Mouse (Mus musculus): ENCODE measurements around the gene Ppp1r36. TPM values are rescaled to one million over a fixed set of nuclear protein-coding genes. Genes with fewer than 3 reads are reported as not detected.
A peak's percentile ranks its signal among the peaks of the same experiment; 100 is the strongest.
"Not testable (repeated sequence)": the region's sequence is repeated elsewhere in the genome, so short reads cannot be mapped to it uniquely, and the experiment has no call there.

Ppp1r36 gene
- polyA plus RNA-seq, 1 experiment: not detected

DNA sequence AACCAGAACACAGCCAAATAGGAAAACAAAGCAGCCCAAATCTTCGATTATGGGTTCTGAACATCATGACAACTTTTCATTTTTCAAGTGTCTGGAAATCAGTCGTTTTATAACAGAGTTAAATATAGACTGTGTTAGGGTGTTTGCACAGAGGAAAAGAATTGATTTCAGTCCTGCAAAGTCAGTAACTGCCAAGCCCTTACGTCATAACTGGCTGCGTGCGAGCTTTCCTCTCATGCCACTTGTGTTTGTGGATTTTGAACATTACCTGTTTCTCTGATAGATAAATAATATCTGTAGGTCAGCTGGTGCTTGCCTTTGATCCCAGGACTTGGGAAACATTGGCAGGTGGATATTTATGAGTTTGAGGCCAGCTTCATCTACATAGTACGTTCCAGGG is 14.1 kb downstream of the Ppp1r36 start:
- Histone ChIP-seq H3K4me3 (replicated peaks) (no peak overlapping the region), H3K36me3 (ENCODE audit: control insufficient read depth) (no peaks in the 10 kb centered on the region), H3K9me3 (ENCODE audit: control insufficient read depth, low read length) (no peaks in the 10 kb centered on the region), H3K27me3 (ENCODE audit: control insufficient read depth) (peaks cover 41% of the 10 kb centered on the region), H3K4me1 (ENCODE audit: control insufficient read depth) (no peaks in the 10 kb centered on the region)
- TF ChIP-seq GATA1 (IDR thresholded peaks at IDR 0.05; ENCODE audit: low read length): no peak
- TF ChIP-seq TAL1 (IDR thresholded peaks at IDR 0.05; ENCODE audit: low read length): no peak

DNA sequence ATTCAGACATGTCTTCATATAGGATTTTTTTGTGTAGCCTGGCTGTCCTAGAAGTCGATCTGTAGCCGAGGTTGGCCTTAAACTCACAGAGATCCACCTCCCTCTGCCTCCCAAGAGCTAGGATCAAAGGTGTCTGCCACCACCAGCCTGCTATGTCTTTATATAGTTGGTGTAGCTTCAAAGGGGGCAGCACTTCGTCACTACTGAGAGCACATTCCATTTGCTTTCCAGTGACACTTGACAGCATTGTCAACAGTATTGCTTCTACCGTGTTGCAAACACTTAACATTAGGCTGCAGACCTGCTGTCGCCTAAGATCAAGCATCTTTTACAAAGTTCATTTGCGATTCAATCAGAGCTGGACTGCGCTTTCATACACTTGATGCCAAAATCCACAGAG is 16.8 kb downstream of the Ppp1r36 start:
- no peaks in the 10 kb centered on the region for H3K36me3 ChIP-seq (ENCODE audit: control insufficient read depth)
- H3K27me3 ChIP-seq (ENCODE audit: control insufficient read depth): peaks cover 36% of the 10 kb centered on the region
- TF ChIP-seq GATA1 (IDR thresholded peaks at IDR 0.05; ENCODE audit: low read length) (no peak), TAL1 (IDR thresholded peaks at IDR 0.05; ENCODE audit: low read length) (no peak)
- H3K4me3 ChIP-seq (replicated peaks): no peak overlapping the region
- no peaks in the 10 kb centered on the region for H3K4me1 ChIP-seq (ENCODE audit: control insufficient read depth)
- no peaks in the 10 kb centered on the region for H3K9me3 ChIP-seq (ENCODE audit: control insufficient read depth, low read length)

DNA sequence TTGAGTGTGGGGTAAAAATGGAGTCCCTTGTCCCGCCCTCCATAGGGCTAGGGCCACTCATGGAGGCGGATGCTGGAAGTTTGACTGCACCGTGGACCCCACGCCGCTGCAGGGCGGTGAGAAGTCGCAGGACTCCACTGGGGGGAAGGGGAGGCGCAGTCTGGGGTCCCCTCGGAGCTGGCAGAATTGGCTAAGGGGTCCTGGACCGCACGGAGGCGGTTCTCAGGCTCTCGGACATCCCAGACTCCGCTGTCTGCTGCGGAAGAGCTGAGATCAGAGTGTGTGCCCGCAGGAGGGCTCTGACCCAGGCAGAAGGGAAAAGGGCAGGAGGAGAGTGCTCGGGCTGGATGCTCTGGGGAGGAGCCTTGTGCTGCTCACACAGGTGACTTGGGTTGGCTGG is 17.7 kb downstream of the Ppp1r36 start:
- Histone ChIP-seq H3K27me3 (ENCODE audit: control insufficient read depth) (peaks cover 36% of the 10 kb centered on the region), H3K9me3 (ENCODE audit: control insufficient read depth, low read length) (no peaks in the 10 kb centered on the region), H3K36me3 (ENCODE audit: control insufficient read depth) (no peaks in the 10 kb centered on the region), H3K4me1 (ENCODE audit: control insufficient read depth) (no peaks in the 10 kb centered on the region), H3K4me3 (replicated peaks) (no peak overlapping the region)
- TF ChIP-seq GATA1 (IDR thresholded peaks at IDR 0.05; ENCODE audit: low read length) (no peak), TAL1 (IDR thresholded peaks at IDR 0.05; ENCODE audit: low read length) (no peak)

DNA sequence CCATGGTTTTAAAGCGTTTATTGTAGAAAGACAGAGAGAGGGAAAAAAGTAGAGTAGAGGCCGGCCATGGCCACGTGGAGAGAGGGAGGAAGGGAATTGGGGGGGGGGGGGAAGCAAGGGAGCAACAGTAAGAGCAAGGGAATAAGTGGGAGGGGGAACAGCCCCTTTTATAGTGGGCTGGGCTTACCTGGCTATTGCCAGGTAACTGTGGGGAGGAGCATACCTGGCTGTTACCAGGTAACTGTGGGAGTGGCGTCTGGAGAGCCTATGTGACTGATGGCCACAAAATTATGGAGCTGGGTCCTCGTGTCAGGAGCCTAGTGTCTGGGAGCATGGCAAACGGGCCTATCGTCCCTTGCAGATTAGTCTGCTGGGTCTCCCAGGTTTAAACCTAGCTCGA is 18.2 kb downstream of the Ppp1r36 start:
- Histone ChIP-seq H3K4me1 (ENCODE audit: control insufficient read depth) (no peaks in the 10 kb centered on the region), H3K9me3 (ENCODE audit: control insufficient read depth, low read length) (no peaks in the 10 kb centered on the region), H3K27me3 (ENCODE audit: control insufficient read depth) (peaks cover 36% of the 10 kb centered on the region), H3K4me3 (replicated peaks) (no peak overlapping the region), H3K36me3 (ENCODE audit: control insufficient read depth) (no peaks in the 10 kb centered on the region)
- TF ChIP-seq GATA1 (IDR thresholded peaks at IDR 0.05; ENCODE audit: low read length): no peak
- no peak for TF ChIP-seq TAL1 (IDR thresholded peaks at IDR 0.05; ENCODE audit: low read length)

DNA sequence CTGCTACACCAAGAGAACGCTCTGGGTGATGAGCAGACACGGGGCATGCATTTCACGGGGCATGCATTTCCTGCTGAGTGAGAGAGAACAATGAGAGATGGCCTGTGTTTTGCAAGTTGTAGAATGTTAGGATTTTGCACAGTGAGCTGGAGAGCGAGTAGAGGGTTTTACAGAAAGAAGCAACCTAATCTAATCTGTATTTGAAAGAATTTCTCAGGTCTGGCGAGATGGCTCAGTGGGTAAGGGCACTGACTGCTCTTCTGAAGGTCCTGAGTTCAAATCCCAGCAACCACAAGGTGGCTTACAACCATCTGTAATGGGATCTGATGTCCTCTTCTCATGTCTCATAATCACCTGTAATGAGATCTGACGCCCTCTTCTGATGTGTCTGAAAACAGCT is 26.1 kb downstream of the Ppp1r36 start:
- H3K36me3 ChIP-seq (ENCODE audit: control insufficient read depth); H3K4me3 ChIP-seq (replicated peaks); H3K27me3 ChIP-seq (ENCODE audit: control insufficient read depth); H3K4me1 ChIP-seq (ENCODE audit: control insufficient read depth); H3K9me3 ChIP-seq (ENCODE audit: control insufficient read depth, low read length): not testable (repeated sequence)

DNA sequence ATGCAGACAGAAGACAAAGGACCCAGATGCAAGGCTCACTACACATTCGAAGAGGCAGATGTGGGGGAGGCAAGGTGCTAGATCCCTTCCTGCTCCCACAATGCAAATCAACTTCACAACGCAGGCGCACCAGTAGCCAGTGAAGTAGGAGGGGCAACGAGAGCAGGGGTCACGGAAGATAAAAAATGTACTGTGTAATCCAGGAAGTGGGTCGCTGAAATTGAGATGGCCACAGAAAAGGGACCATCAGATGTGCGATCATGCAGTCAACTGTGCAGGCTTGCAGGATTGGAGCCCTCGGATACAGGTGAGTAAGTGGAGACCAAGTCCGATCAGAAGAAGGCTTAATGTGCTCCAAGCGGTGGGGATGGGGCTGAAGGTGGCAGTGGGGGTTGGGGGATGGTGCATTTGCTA is 27.0 kb downstream of the Ppp1r36 start:
- Histone ChIP-seq H3K9me3 (ENCODE audit: control insufficient read depth, low read length) (no peaks in the 10 kb centered on the region), H3K4me3 (replicated peaks) (peak overlapping the region; percentile 46), H3K4me1 (ENCODE audit: control insufficient read depth) (no peaks in the 10 kb centered on the region), H3K27me3 (ENCODE audit: control insufficient read depth) (no peaks in the 10 kb centered on the region), H3K36me3 (ENCODE audit: control insufficient read depth) (no peaks in the 10 kb centered on the region)
- TF ChIP-seq TAL1 (IDR thresholded peaks at IDR 0.05; ENCODE audit: low read length) (no peak), GATA1 (IDR thresholded peaks at IDR 0.05; ENCODE audit: low read length) (no peak)

DNA sequence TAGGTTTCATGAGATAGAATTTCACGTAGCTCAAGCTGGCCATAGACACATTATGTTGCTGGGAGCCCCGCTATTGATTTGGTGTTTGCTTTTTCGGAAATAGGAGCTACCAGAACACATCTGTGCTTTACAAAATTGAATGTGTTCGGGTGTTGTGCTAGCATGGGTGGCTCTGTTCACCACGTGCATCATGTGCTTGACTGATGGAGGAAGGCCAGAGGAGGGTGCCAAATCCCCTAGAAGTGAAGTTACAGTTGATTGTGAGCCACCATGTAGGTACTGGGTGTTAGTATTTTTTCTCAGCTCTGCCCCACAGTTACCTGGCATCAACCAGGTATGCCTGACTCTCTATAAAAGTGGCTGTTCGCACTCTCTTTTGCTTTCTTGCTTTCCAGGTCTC is 27.5 kb downstream of the Ppp1r36 start:
- Histone ChIP-seq H3K36me3 (ENCODE audit: control insufficient read depth) (no peaks in the 10 kb centered on the region), H3K4me3 (replicated peaks) (peak overlapping the region; percentile 46), H3K9me3 (ENCODE audit: control insufficient read depth, low read length) (no peaks in the 10 kb centered on the region), H3K27me3 (ENCODE audit: control insufficient read depth) (no peaks in the 10 kb centered on the region), H3K4me1 (ENCODE audit: control insufficient read depth) (no peaks in the 10 kb centered on the region)
- TF ChIP-seq TAL1 (IDR thresholded peaks at IDR 0.05; ENCODE audit: low read length) (no peak), GATA1 (IDR thresholded peaks at IDR 0.05; ENCODE audit: low read length) (no peak)

DNA sequence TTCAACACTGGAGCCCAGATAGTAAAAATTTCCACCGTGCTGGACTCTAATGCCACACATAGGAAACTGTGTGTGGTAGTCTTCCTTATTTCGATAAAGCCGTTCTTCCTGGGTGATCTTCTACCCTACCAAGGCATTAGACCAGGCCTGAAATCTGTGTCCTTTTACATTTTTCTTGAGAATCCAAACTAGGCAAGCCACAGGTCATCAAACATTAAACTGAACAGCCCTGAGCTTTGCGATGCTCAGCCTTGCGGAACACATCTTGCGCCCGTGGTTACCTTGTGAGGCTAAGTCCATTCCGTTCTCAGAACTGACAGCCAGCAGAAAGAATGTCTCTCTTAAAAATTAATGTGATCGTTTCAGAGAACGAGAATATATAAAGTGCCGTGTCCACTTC is 28.9 kb downstream of the Ppp1r36 start:
- TF ChIP-seq GATA1 (IDR thresholded peaks at IDR 0.05; ENCODE audit: low read length): no peak
- TF ChIP-seq TAL1 (IDR thresholded peaks at IDR 0.05; ENCODE audit: low read length): no peak
- no peaks in the 10 kb centered on the region for H3K4me1 ChIP-seq (ENCODE audit: control insufficient read depth)

DNA sequence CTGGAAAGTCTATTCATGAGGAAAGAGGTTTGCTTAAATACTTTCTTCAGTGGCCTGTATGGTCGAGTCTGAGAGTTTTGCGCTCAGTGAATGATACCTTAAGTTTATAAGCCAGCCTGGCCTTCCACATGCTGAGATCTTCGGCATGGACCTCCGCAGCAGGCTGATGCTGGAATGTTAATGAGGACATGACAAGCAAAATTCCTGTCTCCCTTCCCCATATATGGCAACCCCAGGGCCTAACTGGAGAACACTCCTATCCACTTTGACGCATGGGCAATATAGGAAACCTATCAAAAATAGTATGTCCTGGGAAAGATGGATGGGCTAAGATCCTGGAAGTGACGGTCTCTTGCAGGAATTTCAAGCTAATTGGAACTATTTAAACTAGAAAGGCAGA is 30.8 kb downstream of the Ppp1r36 start:
- Histone ChIP-seq H3K4me1 (ENCODE audit: control insufficient read depth) (no peaks in the 10 kb centered on the region), H3K36me3 (ENCODE audit: control insufficient read depth) (no peaks in the 10 kb centered on the region), H3K9me3 (ENCODE audit: control insufficient read depth, low read length) (no peaks in the 10 kb centered on the region), H3K27me3 (ENCODE audit: control insufficient read depth) (no peaks in the 10 kb centered on the region), H3K4me3 (replicated peaks) (no peak overlapping the region)
- TF ChIP-seq GATA1 (IDR thresholded peaks at IDR 0.05; ENCODE audit: low read length): no peak
- no peak for TF ChIP-seq TAL1 (IDR thresholded peaks at IDR 0.05; ENCODE audit: low read length)

More for the DNA sequence above, 28.9 kb downstream of the Ppp1r36 start:
- H3K4me3 ChIP-seq (replicated peaks): no peak overlapping the region
- H3K27me3 ChIP-seq (ENCODE audit: control insufficient read depth): no peaks in the 10 kb centered on the region
- H3K36me3 ChIP-seq (ENCODE audit: control insufficient read depth): no peaks in the 10 kb centered on the region
- no peaks in the 10 kb centered on the region for H3K9me3 ChIP-seq (ENCODE audit: control insufficient read depth, low read length)

DNA sequence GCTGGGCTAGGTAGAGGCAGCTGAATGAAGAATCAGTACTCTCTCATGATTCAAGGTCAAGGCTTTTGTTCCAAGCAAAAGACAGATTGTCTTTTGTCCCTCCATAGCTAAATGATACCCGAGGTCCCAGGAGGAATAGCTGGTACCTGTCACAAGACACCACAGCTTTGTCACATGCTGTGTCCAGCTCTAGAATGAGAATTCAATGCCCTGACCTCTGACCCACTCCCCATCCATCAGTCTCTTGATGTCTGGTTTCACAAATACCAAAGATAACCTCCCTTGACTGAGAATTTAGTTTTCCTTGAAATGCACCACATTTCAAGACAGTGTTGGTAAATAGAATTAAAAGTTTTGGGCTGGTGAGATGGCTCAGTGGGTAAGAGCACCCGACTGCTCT is 34.9 kb downstream of the Ppp1r36 start:
- H3K4me3 ChIP-seq (replicated peaks): no peak overlapping the region
- H3K36me3 ChIP-seq (ENCODE audit: control insufficient read depth): no peaks in the 10 kb centered on the region
- TF ChIP-seq GATA1 (IDR thresholded peaks at IDR 0.05; ENCODE audit: low read length) (no peak), TAL1 (IDR thresholded peaks at IDR 0.05; ENCODE audit: low read length) (no peak)
- H3K4me1 ChIP-seq (ENCODE audit: control insufficient read depth): no peaks in the 10 kb centered on the region
- no peaks in the 10 kb centered on the region for H3K9me3 ChIP-seq (ENCODE audit: control insufficient read depth, low read length)
- no peaks in the 10 kb centered on the region for H3K27me3 ChIP-seq (ENCODE audit: control insufficient read depth)

DNA sequence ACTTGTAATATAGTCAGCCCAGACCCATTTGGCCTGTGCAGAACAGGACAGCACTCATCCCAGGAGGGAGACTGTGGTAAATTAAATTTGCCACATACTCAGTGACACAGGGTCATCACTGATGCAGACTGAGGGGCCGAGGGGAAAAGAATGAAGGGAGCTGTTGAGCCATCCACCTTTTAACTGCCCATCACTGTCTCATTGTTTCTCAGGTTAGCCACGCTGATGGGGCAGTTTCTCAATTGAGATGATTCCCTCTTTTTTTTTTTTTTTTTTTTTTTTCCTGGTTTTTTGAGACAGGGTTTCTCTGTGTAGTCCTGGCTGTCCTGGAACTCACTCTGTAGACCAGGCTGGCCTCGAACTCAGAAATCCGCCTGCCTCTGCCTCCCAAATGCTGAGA is 41.1 kb downstream of the Ppp1r36 start:
- not testable (repeated sequence) for H3K9me3 ChIP-seq (ENCODE audit: control insufficient read depth, low read length); H3K36me3 ChIP-seq (ENCODE audit: control insufficient read depth); H3K4me3 ChIP-seq (replicated peaks); H3K4me1 ChIP-seq (ENCODE audit: control insufficient read depth); H3K27me3 ChIP-seq (ENCODE audit: control insufficient read depth)

Data from erythroblast, embryonic 14.5 days (primary cell).